Mouse (Mus musculus): Measurements from ENCODE around the gene Acot4.

DNA sequence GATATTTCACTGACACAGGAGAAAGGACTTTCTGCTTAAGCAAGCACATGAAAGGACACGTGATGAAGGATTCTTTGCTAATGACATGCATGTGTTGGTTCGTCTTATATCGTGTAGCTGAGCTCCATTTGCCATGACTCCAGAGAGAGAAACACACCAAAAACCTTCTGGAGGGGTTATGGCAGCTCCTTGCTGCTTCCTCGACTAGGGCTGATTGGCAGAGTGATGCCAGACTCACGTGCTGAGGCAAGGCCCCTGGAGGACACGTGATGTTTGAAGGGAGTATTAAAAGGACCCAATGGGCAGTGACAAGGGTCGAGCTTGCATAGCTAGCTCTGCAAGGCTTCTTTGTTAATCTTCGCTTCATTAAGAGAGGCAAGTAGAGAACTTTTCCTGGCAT lies 30.1 kb downstream of the Acot4 start:
- no peak for TF ChIP-seq POLR2A (IDR thresholded peaks at IDR 0.05; ENCODE audit: insufficient read depth, low read length)
- TF ChIP-seq CTCF (IDR thresholded peaks at IDR 0.05; ENCODE audit: low read depth, low read length) = no peak

Data from ES-Bruce4 (cell line).